Mouse (Mus musculus): ENCODE data around the gene Vac14.

DNA sequence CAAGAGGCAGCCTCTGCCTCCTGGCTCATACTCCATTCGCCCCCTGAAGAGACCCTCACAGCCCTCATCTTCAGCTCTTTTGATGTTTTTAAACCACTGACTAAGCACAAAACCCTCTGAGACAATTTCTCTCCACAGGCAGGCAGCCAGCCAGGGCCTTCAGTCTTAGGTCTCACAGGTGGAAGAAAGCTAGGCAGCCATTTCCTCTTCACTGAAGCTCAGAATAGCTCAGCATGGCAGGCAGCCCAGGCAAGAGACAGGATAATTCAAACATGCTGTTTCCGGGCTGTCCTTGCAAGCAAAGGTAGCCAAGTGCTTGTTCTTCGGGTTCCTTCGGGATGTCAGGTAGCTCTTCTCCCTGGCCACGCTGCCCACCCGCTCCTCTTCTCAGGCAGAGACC, 52.9 kb downstream of the Vac14 start:
- TF ChIP-seq CTCF (IDR thresholded peaks at IDR 0.05; ENCODE audit: extremely low read depth, insufficient read depth, insufficient read length, insufficient replicate concordance), result no peak
- no peak for TF ChIP-seq POLR2A (IDR thresholded peaks at IDR 0.05; ENCODE audit: low read depth, low read length)
